Mouse (Mus musculus) B cell, adult 2 months (primary cell): ENCODE measurements around the gene Tespa1.
"Not testable (repeated sequence)": the region's sequence is repeated elsewhere in the genome, so short reads cannot be mapped to it uniquely, and the experiment has no call there.

ENCODE experiments used
- DNase-seq, 2 experiments: peaks; one replicate each; pipeline ENCODE4 v3.0.0; 2022

The Tespa1 gene

GRCm38 (mm10) chr10:130363438-130364164 lies 40.9 kb downstream of the Tespa1 start:
- DNase-seq, result no peak

GRCm38 (mm10) chr10:130364766-130365165 lies 42.1 kb downstream of the Tespa1 start:
- DNase-seq, result no peak

- DNase-seq, result no peak
Observed at GRCm38 (mm10) chr10:130368384-130368783, 45.7 kb downstream of the Tespa1 start.

GRCm38 (mm10) chr10:130370005-130370682 lies 47.5 kb downstream of the Tespa1 start:
- DNase-seq, result no peak

- DNase-seq, result no peak
Observed at GRCm38 (mm10) chr10:130371644-130372043, 49.0 kb downstream of the Tespa1 start.

GRCm38 (mm10) chr10:130372491-130373173 lies 50.0 kb downstream of the Tespa1 start:
- no peak for DNase-seq

GRCm38 (mm10) chr10:130375145-130375544 lies 52.5 kb downstream of the Tespa1 start:
- DNase-seq, result no peak

GRCm38 (mm10) chr10:130394232-130394631 lies 71.6 kb downstream of the Tespa1 start, which contains the start of gene Vmn2r84:
Vmn2r84 (minus strand) TSS chr10:130394332.
- DNase-seq, result no peak

- not testable (repeated sequence) for DNase-seq
Observed at GRCm38 (mm10) chr10:130412167-130412698, 89.6 kb downstream of the Tespa1 start.
